Mouse (Mus musculus) thymus, postnatal 0 days (tissue): ENCODE data around the gene Gm8267. TPM values are rescaled to one million over a fixed set of nuclear protein-coding genes. Genes with fewer than 3 reads are reported as not detected.
"Not testable (repeated sequence)": the region's sequence is repeated elsewhere in the genome, so short reads cannot be mapped to it uniquely, and the experiment has no call there.

Experiments used
- DNase-seq: peaks from one replicate; pipeline ENCODE4 v3.0.0-alpha.2; 2015; ENCODE audit warnings: low spot score
- polyA plus RNA-seq: library from polyadenylated mRNA; unstranded; fragments of >200 nt; fragmentation: Nextera tagmentation; extraction: Ambion mirVana; gene quantifications from 2 replicates; pipeline ENCODE4 v1.2.1, GENCODE M21; 2015

Gm8267 gene
- not detected in 2 replicates for polyA plus RNA-seq

GRCm38 (mm10) chr14:44750240-44750639 is at the start of gene Gm8267:
Gene Gm8267 (minus strand): TSS chr14:44750340.
- no peak for DNase-seq

- DNase-seq = not testable (repeated sequence)
Observed at GRCm38 (mm10) chr14:44789537-44790382, 39.6 kb upstream of the Gm8267 start.

GRCm38 (mm10) chr14:44742789-44743188 is 7.4 kb downstream of the Gm8267 start:
- not testable (repeated sequence) for DNase-seq

- not testable (repeated sequence) for DNase-seq
Observed at GRCm38 (mm10) chr14:44730711-44731110, 19.4 kb downstream of the Gm8267 start.

DNA sequence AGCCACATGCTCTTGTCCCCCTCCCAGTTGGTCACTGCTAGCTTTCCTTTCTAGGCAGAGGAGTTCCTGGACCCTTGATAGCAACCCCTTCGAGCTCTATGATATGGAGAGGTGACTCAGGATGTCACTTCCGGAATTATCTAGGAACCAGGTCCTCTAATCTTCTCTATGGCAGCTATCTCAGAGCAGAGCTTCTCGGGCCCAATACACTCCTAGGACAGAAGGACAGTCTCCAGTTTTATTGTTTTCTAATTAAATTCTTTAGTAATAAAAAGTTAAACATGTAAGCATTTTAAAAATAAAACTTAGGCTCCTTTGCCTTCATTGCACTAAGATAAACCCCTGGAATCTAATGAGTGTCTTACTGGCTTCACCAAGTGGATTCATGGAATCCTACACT is 43.8 kb downstream of the Gm8267 start, which contains the start of gene Gm8257:
Gene Gm8257, minus strand, starts transcription at position 101 of the 400 bp plus-strand sequence.
- DNase-seq = not testable (repeated sequence)

Other genes with a start within 250 kb of the Gm8267 start
- not detected in 2 replicates for gene Gm17093, start 232.1 kb downstream of the Gm8267 start, polyA plus RNA-seq
- not detected in 2 replicates for gene Gm8247, start 167.2 kb downstream of the Gm8267 start, polyA plus RNA-seq
- gene Gm5624, start 122.4 kb downstream of the Gm8267 start, polyA plus RNA-seq = not detected in 2 replicates
- not detected in 2 replicates for gene Gm8257, start 43.9 kb downstream of the Gm8267 start, polyA plus RNA-seq
- gene Ptgdr, start 109.0 kb upstream of the Gm8267 start, polyA plus RNA-seq = 0.04 and 0.12 TPM in 2 replicates
- gene Ptger2, start 237.9 kb upstream of the Gm8267 start, polyA plus RNA-seq = 0.58 and 0.79 TPM in 2 replicates